Mouse (Mus musculus) lung, embryonic 14.5 days (tissue): Measurements from ENCODE around the gene Neurod1. TPM values are rescaled to one million over a fixed set of nuclear protein-coding genes. Genes with fewer than 3 reads are reported as not detected.
A peak's percentile ranks its signal among the peaks of the same experiment; 100 is the strongest.

Experiments
- ATAC-seq: fragments of 200-750 bp; cut with Nextera tagmentation; 2 replicates; pipeline ENCODE4 v1.8.0; 2017; ENCODE audit warnings: mild to moderate bottlenecking, moderate TSS enrichment, moderate library complexity; ENCODE audit not compliant: insufficient read depth
- DNase-seq: peaks from one replicate; pipeline ENCODE4 v3.0.0-alpha.2; 2015
- H3K27ac ChIP-seq: fragments of 300-500 bp; sonication (generic); 2 replicates; pipeline ENCODE4 v1.5.1; 2014; ENCODE audit warnings: low read depth, mild to moderate bottlenecking, moderate library complexity
- H3K27me3 ChIP-seq: fragments of 300-500 bp; sonication (generic); 2 replicates; pipeline ENCODE4 v1.6.1; 2014; ENCODE audit warnings: low read length, control low read depth; ENCODE audit not compliant: insufficient read depth
- H3K36me3 ChIP-seq: fragments of 300-500 bp; sonication (generic); 2 replicates; pipeline ENCODE4 v1.6.1; 2014; ENCODE audit warnings: control low read depth; ENCODE audit not compliant: insufficient read depth
- H3K4me1 ChIP-seq: fragments of 300-500 bp; sonication (generic); 2 replicates; pipeline ENCODE4 v1.6.1; 2014; ENCODE audit warnings: antibody characterized with exemption, control low read depth; ENCODE audit not compliant: insufficient read depth
- H3K4me2 ChIP-seq: fragments of 300-500 bp; sonication (generic); 2 replicates; pipeline ENCODE4 v1.6.1; 2014; ENCODE audit warnings: mild to moderate bottlenecking
- H3K4me3 ChIP-seq: fragments of 300-500 bp; sonication (generic); 2 replicates; pipeline ENCODE4 v1.5.1; 2014; ENCODE audit warnings: low read depth, low read length
- H3K9ac ChIP-seq: fragments of 300-500 bp; sonication (generic); 2 replicates; pipeline ENCODE4 v1.6.1; 2014
- H3K9me3 ChIP-seq: fragments of 300-500 bp; sonication (generic); 2 replicates; pipeline ENCODE4 v1.6.1; 2016; ENCODE audit warnings: low read depth, low read length, control low read depth
- CTCF ChIP-seq: IDR thresholded peaks from 2 replicates; pipeline ENCODE4 v1.5.1; 2016; ENCODE audit warnings: antibody characterized with exemption, low read depth
- WGBS: fragments of 180-500 bp; shearing (Covaris S2); extraction: QIAGEN DNeasy Blood & Tissue Kit; methylation state at CpG from one replicate; pipeline ENCODE4 v1.1.7; 2014; 5-methylcytosine and 5-hydroxymethylcytosine counted together
- polyA plus RNA-seq: library from polyadenylated mRNA; unstranded; fragments of >200 nt; fragmentation: Nextera tagmentation; extraction: Ambion mirVana; gene quantifications from 2 replicates; pipeline ENCODE4 v1.2.1, GENCODE M21; 2014

Neurod1 gene
- polyA plus RNA-seq, 1 experiment from 2014 or later = not detected

DNA sequence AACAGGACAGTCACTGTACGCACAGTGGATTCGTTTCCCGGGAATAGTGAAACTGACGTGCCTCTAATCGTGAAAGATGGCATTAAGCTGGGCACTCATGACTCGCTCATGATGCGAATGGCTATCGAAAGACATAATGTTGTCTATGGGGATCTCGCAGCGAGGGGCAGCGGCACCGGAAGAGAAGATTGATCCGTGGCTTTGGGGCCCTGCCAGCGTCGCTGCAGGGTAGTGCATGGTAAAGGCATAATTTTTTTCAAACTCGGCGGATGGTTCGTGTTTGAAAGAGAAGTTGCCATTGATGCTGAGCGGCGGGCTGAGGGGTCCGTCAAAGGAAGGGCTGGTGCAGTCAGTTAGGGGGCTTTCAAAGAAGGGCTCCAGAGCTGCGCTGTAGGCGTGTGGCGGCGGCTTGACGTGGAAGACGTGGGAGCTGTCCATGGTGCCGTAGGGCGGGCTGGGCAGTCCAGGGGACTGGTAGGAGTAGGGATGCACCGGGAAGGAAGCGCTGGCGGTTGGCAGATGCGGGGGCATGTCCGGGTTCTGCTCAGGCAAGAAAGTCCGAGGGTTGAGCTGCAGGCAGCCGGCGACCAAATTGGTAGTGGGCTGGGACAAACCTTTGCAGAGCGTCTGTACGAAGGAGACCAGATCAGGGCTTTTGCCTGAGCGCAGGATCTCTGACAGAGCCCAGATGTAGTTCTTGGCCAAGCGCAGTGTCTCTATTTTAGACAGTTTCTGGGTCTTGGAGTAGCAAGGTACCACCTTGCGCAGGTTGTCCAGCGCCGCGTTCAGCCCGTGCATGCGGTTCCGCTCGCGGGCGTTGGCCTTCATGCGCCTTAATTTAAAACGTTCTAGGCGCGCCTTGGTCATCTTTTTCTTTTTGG, 2.4 kb downstream of the Neurod1 start:
- DNase-seq (peak; percentile 95), ATAC-seq (peak; percentile 97)
- Histone ChIP-seq H3K9me3 (no peaks in the 10 kb centered on the region), H3K27ac (no peak overlapping the region), H3K27me3 (peaks cover 59% of the 10 kb centered on the region), H3K9ac (no peak overlapping the region), H3K4me3 (peak overlapping the region; percentile 36), H3K4me1 (no peaks in the 10 kb centered on the region), H3K36me3 (no peaks in the 10 kb centered on the region), H3K4me2 (peak overlapping the region; percentile 79)
- 4% methylated on average over 55 of the region's 55 CpGs for WGBS
- no peak for TF ChIP-seq CTCF

GRCm38 (mm10) chr2:79451438-79451837, 5.1 kb downstream of the Neurod1 start:
- no peaks in the 10 kb centered on the region for H3K4me1 ChIP-seq
- DNase-seq (no peak), ATAC-seq (no peak)
- no peaks in the 10 kb centered on the region for H3K36me3 ChIP-seq
- no peak overlapping the region for H3K4me2 ChIP-seq
- H3K9ac ChIP-seq = no peak overlapping the region
- TF ChIP-seq CTCF = no peak
- no peak overlapping the region for H3K4me3 ChIP-seq
- H3K27ac ChIP-seq = no peak overlapping the region
- 47% methylated on average over 5 of the region's 5 CpGs for WGBS
- no peaks in the 10 kb centered on the region for H3K9me3 ChIP-seq
- peaks cover 32% of the 10 kb centered on the region for H3K27me3 ChIP-seq

DNA sequence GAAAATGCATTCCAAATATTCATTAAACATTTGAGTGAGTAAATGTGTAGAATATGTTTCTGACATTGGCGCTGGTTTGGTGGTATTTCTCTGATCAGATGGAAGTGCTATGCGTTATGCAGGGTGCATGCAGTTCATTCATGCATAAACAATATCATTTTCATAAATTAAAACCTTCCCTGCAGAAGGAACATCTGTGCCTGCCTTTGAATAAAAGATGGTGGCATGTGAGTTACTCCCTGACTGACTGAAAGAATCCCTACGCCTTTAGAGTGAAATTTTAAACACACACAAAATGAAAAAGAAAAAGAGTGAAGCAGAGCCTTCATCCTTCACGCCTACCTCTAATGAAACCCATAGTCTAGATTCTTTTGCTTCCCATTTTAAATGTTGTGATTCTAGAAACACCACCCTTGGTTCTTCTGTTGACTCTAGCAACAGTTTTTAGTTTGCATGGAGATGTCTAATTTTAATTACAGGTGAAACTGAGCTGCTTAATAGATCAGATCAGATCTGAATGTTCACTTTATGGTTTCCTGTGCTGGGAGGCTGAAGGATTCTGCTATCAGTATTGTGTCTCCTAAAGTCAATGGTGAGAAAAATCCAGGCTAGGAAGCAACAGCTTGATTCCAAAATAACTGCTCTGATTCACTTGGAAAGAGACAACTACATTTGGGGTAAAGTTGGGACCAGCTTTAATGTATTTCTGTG, 5.7 kb downstream of the Neurod1 start:
- Histone ChIP-seq H3K9ac (no peak overlapping the region), H3K36me3 (no peaks in the 10 kb centered on the region), H3K4me3 (no peak overlapping the region), H3K27ac (no peak overlapping the region), H3K9me3 (no peaks in the 10 kb centered on the region), H3K4me2 (no peak overlapping the region), H3K4me1 (no peaks in the 10 kb centered on the region), H3K27me3 (peaks cover 26% of the 10 kb centered on the region)
- DNase-seq = no peak
- no peak for TF ChIP-seq CTCF
- WGBS = 63% methylated on average over 4 of the region's 4 CpGs
- ATAC-seq = no peak

DNA sequence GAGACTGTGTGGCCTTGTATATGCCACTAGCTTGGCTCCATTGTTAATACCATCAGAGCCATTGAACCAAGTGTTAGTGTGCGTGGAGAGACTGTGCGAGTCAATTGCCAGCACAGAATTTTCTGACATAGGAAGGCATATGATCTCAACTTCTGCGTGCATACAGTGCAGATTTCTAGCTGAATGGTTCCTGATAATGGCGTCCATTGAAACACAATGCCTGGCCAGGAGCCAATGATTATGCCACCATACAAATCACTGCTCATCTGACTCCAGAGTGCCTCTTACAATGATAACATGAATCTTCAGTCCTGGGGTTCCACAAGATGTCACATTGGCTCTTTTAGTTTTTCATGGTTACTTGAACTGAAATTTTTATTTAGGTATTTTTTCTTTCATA, 7.2 kb downstream of the Neurod1 start:
- no peaks in the 10 kb centered on the region for H3K36me3 ChIP-seq
- no peaks in the 10 kb centered on the region for H3K4me1 ChIP-seq
- H3K9me3 ChIP-seq = no peaks in the 10 kb centered on the region
- no peak for DNase-seq
- ATAC-seq = no peak
- TF ChIP-seq CTCF = no peak
- no peak overlapping the region for H3K4me3 ChIP-seq
- H3K27me3 ChIP-seq = peaks cover 12% of the 10 kb centered on the region
- H3K27ac ChIP-seq = no peak overlapping the region
- 74% methylated on average over 4 of the region's 4 CpGs for WGBS
- H3K4me2 ChIP-seq = no peak overlapping the region
- no peak overlapping the region for H3K9ac ChIP-seq

- Histone ChIP-seq H3K36me3 (no peaks in the 10 kb centered on the region), H3K4me2 (no peak overlapping the region), H3K9ac (no peak overlapping the region), H3K4me3 (no peak overlapping the region), H3K27me3 (0 out of 2 replicates have a peak, but pooled peaks cover 3% of the 10 kb centered on the region), H3K27ac (no peak overlapping the region), H3K4me1 (no peaks in the 10 kb centered on the region), H3K9me3 (no peaks in the 10 kb centered on the region)
- DNase-seq (no peak), ATAC-seq (no peak)
- TF ChIP-seq CTCF = no peak
- 56% methylated on average over 1 of the region's 1 CpGs for WGBS
These were observed 9.4 kb downstream of the Neurod1 start for GRCm38 (mm10) chr2:79447198-79447597.

DNA sequence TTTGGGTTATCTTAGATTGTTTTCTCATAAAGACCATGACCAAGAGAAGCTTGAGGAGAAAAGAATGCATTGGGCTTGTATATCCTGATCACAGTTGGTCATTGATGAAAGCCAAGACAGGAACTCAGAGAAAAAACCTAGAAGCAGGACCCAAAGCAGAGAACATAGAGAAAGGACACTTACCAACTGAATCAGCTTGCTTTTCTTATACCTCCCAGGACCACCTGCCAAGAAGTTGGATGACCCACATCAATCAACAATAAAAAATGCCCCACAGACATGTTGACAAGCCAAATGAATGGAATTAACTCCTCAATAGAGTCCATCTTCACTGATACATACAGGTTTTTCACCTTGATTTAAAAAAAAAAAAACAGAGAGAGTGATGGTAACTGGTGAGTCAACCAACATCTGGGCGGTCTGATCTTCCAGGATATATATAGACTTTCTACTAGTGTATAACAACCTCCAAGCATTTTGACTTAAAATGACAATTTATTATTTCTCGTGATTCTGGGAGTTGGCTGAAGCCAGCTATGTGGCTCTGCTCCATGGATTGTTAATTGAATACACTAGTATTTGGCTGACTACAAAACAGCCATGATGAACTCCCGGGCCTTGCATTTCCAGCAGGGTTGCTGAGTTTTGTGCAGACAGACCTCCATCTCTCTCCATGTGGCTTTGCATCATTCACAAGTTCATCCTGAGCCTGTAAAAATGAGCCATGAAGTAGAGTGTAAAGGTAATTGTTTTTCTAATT, 12.5 kb downstream of the Neurod1 start:
- DNase-seq = no peak
- H3K9ac ChIP-seq = no peak overlapping the region
- TF ChIP-seq CTCF = no peak
- no peak for ATAC-seq
- WGBS = 84% methylated on average over 3 of the region's 3 CpGs
- no peak overlapping the region for H3K4me3 ChIP-seq
- H3K27me3 ChIP-seq = no peaks in the 10 kb centered on the region
- no peaks in the 10 kb centered on the region for H3K9me3 ChIP-seq
- H3K4me1 ChIP-seq = no peaks in the 10 kb centered on the region
- H3K36me3 ChIP-seq = no peaks in the 10 kb centered on the region
- H3K27ac ChIP-seq = no peak overlapping the region
- no peak overlapping the region for H3K4me2 ChIP-seq
